Mouse (Mus musculus) v-Abl transformed pro-B cells (cell line): ENCODE results near the gene Ctps.

Experiments used
- in situ Hi-C, 2 experiments: fragments of 400-800 bp; cut with MboI; formaldehyde crosslinking; loops; one replicate each; pipeline ENCODE4 v1.15.1; 2025; ENCODE audit not compliant: unreplicated experiment in 2 of 2

Ctps gene

GRCm38 (mm10) chr4:120580894-120581293 lies 10.8 kb upstream of the Ctps start:
- in situ Hi-C loops, result loop anchor here (10.0 to 25.0 kb wide), 5 partner anchors 176 to 656 kb away; partner anchors contain the start of genes Col9a2 (in 1 of the 2) and Scmh1 (in 1 of the 2)

DNA sequence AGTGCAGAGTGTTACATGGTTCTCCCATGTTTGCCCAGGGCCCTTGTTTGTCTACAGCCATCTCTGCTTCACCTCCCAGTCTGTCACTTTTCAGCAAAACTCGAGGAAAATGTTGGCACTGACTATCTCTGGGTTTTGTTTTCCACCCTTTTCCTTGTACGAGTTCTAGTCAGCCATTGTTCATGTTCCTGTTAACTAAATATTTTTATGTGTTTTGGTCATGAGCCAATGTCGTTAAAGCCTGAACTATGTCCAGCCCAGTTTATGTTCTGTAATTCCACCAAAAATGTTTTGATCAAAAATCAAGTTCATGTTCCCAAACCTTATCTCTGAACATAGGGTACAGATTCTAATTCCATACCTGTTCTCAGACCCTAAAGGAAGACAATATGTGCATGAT lies 1.6 kb upstream of the Ctps start:
- in situ Hi-C loops, result no loop called here

DNA sequence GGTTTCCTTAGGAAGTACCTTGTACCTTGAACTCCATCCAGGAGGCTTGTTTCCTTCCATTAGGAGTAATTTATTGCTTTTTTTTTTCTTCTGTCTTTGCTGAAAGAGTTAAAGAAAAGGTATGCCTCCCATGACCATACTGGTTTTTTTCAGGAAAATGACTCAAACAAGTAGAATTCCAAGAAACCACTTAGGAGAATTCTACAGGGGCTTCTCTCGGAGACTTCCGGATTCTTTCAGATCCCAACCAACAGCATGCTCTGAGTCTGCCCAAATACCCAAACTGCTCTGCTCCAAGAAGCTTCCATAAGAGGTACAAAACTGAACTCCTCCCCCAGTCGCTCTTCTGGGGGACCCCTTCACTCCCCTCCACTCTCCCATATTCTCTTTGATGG lies 991 bp upstream of the Ctps start:
- in situ Hi-C loops, result no loop called here

DNA sequence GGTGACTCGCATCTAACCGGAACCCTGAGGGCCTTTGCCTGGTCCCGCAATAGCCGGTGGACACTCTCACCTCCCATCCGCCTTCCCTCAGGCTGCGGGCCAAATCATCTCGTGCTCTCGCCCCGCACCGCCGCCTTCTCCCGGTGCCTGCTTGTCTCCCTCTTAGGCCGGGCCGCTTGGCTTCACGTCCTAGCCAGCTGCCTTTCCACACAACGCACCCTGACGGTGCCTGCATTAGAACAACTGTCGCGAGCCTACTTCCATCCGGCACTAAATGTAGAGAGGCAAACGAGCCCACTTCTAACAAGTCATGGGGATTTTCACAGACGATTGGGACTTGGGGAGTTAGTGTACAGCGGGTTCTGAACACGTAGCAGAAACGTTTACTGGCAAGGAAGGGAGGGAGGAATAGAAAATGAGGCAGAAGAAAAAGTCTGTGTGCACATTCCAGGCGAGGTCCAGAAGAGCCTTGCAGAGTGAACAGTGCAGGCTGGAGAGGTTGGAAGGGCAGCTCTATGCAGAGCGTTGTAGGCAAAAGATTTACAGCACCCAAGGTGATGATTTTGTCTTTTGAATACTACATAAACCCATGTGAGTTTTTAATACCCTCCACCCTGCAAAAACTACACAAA lies 478 bp upstream of the Ctps start:
- in situ Hi-C loops, result no loop called here

- in situ Hi-C loops, result no loop called here
These were observed 1.1 kb downstream of the Ctps start for GRCm38 (mm10) chr4:120569025-120569424.

DNA sequence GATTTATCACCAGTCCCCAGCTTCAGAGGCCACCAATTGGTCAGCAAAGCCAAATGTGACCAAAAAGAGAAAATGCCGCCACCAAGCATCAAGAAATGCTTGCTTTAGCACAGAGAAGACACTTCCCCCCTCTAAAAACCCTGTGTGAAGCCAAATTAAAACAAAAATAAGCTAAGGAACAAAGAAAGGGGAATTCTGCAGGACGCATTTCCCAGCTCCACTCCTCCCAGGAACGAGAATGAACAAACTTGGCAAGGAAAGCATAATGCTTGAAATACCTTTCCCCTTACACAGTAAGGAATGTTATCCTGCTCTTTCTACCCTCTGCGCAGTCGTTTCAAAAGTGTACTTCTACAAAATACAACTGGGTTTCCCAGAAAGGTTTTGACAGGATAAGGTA lies 2.1 kb downstream of the Ctps start:
- in situ Hi-C loops, result no loop called here

DNA sequence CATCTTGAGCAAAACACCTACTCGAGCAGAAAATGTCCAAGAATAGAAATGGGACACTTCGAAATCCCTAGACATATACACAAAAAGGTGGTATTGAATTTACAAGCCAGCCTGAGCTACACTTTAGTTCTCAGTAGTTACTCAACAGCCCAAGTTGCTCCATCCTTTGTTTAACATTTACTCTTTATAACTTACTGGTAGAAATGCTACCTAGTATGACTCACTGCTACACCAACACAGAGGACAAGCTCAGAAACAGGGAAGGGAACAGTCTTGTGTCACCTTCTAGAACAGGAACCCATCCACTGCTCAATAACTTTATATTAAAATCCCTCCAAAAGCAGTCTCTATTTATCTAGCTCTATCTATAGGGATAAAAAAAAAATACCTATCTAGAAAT lies 4.3 kb downstream of the Ctps start:
- in situ Hi-C loops, result no loop called here

DNA sequence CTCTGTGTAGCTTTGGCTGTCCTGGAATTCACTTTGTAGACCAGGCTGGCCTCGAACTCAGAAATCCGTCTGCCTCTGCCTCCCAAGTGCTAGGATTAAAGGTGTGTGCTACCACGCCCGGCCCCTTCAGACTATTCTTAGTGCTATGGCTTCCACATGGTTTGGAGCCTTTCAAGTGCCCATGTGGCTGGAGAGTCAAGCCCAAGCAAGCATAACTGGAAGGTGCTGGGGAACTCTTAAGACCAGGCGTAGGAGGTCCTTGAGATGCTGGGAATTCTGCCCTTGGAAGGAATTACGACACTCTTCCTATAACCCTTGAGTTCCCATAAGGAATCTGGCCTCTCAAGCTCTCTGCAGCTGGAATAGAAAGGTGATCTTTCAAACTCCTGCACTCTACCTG lies 13.5 kb downstream of the Ctps start:
- in situ Hi-C loops, result no loop called here

GRCm38 (mm10) chr4:120544896-120545295 lies 25.2 kb downstream of the Ctps start:
- in situ Hi-C loops, result no loop called here

GRCm38 (mm10) chr4:120538664-120539063 lies 31.4 kb downstream of the Ctps start:
- in situ Hi-C loops, result no loop called here

DNA sequence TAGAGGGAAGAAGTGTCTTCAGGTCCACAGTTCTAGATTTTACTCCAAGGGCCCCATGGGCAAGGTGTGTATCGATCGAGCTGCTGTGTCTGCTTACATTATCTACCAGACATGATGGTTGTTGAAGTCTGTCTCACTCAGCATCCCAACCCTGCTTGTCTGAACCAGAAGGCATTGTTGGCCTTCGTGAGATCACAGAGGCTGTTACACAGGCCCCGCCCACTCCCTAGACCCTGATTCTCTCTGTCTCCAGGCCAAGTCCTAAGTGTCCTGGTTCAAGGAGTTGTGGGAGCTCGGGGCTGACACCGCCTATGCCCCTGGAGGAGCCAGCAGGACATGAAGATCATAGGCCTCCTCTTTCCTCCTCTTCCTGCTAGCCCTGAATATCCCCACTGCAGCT lies 38.1 kb downstream of the Ctps start, which contains the start of gene Slfnl1:
TSS of gene Slfnl1 (plus strand) at position 246 of the 400 bp plus-strand sequence.
- in situ Hi-C loops, result no loop called here

- in situ Hi-C loops, result no loop called here
These were observed 41.9 kb downstream of the Ctps start for GRCm38 (mm10) chr4:120528171-120528570.

DNA sequence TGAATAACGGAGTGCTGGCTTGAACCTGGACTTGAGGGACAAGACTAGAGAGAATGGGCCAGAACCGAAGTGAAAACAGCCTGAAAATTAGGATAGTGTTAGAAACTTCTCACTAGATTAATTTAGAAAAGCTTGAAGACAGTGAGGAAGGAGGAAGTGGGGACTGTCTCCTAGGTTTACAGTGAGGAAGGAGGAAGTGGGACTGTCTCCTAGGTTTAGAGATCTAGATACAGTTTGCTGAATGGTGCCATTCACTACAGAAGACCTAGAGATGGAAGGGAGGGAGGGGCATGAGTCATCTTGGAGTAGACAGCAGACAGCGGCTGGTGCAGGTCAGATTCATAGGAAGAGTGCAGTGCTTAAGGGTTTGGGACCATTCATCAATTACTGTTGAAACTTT lies 47.0 kb downstream of the Ctps start:
- in situ Hi-C loops, result no loop called here

DNA sequence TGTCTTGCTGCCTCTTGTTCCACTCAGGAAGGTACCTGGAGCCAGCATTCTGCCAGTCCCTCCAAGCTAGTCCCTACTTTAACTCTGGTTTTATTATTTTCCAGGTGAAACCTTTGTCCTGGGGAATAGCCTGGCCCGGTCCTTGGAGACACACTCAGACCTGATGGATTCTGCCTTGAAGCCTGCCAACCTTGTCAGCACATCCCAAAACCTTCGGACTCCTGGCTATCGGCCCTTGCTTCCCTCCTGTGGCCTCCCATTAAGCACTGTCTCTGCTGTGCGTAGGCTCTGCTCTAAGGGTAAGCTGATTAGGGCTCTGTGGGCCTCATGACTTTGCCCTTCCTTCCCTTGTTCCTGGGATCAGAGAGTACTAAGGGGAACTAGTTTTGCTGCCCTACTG lies 47.7 kb downstream of the Ctps start:
- in situ Hi-C loops, result no loop called here

DNA sequence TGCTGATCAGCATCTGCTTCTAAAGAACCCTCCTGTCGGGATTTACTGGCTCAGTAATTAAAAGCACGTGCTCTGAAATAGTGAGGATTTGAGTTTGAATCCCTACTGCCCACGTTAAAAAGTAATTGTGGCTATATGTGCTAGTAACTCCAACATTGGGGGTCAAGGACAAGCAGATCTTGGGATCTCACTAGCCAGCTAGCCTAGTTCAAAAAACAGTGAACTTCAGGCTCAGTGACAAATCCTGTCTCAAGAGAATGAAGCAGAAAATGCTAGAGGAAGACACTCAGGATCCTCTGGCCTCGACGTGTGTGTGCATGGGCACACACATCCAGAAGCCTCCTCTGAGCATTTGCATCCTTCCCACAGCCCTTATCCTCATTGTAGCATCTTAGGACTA lies 48.3 kb downstream of the Ctps start:
- in situ Hi-C loops, result no loop called here

- in situ Hi-C loops, result no loop called here
These were observed 52.7 kb downstream of the Ctps start for GRCm38 (mm10) chr4:120517335-120517734.

DNA sequence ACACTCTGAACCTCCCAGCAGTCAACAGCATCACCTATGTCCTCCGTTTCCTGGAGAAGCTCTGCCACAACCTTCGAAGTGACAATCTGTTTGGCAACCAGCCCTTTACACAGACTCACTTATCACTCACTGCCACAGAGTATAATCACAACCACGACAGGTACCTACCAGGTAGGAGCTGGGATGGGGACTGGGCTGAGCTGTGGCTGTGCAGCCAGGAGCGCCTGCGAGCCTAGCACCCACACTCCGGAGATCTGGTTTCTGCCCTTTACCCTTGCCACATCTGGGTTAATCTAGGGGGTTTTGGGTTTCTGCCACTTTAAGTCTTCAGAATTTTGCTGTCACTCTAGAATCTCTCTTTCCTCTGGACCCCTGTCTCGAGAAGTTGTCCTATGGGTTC lies 53.2 kb downstream of the Ctps start:
- in situ Hi-C loops, result no loop called here

GRCm38 (mm10) chr4:120516491-120516890 lies 53.6 kb downstream of the Ctps start:
- in situ Hi-C loops, result no loop called here

- in situ Hi-C loops, result no loop called here
These were observed 55.7 kb downstream of the Ctps start for GRCm38 (mm10) chr4:120514366-120514765.

- in situ Hi-C loops, result no loop called here
These were observed 58.9 kb downstream of the Ctps start for GRCm38 (mm10) chr4:120511203-120511602.

DNA sequence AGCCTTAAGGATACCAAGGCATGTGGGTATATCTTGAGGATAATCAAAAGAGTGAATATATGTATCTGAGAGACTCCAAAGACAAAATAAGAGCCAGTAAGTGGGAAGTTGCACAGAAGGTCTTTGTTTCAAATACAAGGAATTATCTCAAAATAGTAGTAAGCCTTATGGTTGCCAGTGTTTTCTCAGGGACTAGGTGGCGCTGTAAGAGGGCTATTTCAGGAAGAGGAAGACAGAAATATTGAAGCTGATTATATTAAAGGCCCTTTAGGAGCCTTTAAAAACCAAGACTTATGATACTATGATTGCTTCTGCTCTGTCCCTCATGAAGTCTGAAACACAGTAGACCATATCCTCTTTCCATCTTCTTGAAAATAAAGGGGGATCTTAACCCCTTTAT lies 63.1 kb downstream of the Ctps start:
- in situ Hi-C loops, result no loop called here
